Mouse (Mus musculus) left cerebral cortex, postnatal 36 days (tissue): Measurements from ENCODE around the gene A830031A19Rik. TPM values are rescaled to one million over a fixed set of nuclear protein-coding genes. Genes with fewer than 3 reads are reported as not detected.

Source experiments
- DNase-seq, 2 experiments: peaks; one replicate each; pipeline ENCODE4 v3.0.0; 2021 to 2022; ENCODE audit warnings: low spot score in 2 of 2, mixed read lengths in 1 of 2
- intact Hi-C: fragments of 180-260 bp; cut with DNase I; formaldehyde crosslinking; loops from one replicate; pipeline ENCODE4 v1.15.1; 2025
- total RNA-seq, 2 experiments: library from RNA; stranded (reverse); gene quantifications; 2 replicates each; pipeline ENCODE4 v1.2.3; 2021

A830031A19Rik gene
- total RNA-seq, result 1 to 10 TPM; 1.3 to 1.5 TPM

DNA sequence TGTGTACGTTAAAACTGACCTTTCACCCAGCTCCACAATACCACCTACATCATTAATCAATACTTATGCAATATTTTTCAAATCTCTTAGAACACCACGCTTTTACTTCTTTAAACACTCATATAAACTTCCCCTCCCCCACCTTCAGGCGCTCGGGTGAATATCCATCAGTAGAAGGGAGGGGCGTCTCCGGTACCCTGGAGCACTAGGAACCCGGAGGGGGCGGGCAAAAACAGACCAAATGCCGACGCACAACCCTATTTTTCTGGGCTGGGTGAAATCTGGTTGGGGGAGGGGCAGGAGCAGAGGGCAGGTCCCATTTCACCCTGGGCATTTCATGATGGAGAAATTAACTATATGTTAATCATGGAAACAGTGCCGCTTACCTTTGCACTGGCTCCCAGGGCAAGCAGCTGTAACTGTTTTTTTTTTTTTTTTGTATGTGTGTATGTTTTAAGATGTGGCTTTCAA is at the start of gene A830031A19Rik:
TSS of gene A830031A19Rik (minus strand) at position 421 of the 471 bp plus-strand sequence.
- intact Hi-C loops, result no loop called here
- DNase-seq, result peak; percentile 32 to 50

DNA sequence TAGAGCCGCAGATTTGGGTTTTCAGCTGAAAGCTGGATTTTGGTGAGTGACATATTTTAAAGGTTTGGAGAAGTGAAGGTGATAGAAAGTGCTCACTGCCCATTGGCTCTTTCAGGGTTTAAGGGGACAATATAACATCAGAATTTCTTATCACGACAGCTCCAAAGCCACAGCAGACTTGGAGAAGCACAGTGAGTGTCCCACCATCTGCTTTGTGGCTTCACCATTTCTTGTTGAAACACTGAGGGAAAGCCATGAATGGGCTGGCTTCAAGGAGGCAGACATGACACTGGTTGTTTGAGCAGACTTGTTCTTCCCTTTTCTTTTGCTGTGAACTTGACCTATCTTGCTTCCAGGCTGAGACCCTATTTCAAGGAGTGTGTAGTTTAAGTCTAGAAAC is 49.1 kb upstream of the A830031A19Rik start:
- no peak for DNase-seq
- intact Hi-C loops, result no loop called here

DNA sequence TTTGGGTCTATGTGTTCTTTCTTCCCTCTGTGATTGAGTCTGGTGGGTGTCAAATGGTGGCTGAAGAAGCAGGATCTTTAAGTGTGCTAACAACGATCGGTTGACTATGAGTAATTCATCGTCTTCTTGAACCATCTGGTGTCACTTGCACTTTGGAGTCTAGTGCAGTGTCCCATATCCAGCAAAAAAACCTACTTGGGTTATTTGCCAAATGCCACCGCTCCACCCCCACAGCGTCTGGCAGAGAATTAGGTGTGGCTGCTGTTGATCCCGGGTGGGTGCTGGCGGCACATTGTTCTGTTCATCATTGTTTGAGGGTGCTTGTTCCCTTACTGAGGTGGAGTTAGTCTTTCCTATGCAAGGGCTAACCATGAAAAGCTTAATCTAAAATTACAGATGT is 48.0 kb upstream of the A830031A19Rik start:
- intact Hi-C loops, result no loop called here
- DNase-seq, result no peak

DNA sequence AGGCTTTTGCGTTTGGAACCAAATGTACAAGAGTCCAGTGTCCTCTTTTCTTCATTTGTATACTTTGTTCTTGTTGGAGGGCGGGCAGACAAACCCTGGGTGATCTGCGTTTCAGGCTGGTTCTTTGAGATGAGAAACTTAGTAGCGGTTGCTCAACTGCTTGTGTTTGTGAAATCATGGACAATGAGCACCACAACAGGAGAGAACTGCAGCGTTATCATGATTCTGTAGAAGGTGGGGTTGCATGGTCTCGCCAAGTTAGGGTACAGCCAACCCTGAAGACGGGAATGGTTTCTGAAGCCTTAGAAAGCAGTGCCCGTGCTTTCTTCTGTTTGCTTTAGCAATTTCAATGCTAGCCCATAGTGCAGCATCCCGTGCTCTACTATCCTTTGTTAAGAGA is 46.3 kb upstream of the A830031A19Rik start:
- DNase-seq, result no peak
- intact Hi-C loops, result no loop called here

DNA sequence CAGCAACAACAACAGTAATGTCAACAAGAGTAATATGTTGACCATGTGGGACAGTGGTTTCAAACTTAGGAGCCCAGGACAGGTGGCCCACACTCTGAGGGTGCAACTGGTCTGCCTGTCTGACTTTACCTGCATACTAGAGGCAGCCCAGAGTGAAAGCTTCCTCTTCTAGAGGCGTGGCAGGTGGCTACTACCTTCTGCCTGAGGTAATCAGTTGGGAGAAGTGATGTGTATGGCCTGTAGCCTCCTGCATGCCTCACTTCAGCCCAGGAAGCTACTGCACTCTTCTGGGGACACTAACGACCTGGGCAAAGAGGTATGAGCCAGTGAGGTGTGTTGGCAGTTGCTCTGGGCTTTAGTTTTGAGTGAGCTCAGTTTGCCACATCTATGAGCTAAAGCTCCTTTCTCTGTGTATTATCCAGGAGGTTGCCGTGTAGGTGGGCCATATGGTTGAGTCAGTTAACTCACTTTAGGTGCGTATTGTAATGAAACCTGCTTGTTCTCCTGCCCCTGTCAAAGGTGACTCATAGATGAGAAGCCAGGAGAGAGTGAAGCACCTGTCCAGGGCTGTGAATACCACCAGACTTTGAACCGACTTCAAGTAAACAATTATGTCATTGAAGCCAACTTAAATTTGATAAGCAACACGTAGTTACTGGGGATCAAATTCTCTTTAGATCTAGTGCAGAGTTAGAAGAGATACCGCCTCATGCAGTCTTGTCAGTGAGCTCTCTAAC is 41.9 kb upstream of the A830031A19Rik start:
- DNase-seq, result no peak
- intact Hi-C loops, result no loop called here

DNA sequence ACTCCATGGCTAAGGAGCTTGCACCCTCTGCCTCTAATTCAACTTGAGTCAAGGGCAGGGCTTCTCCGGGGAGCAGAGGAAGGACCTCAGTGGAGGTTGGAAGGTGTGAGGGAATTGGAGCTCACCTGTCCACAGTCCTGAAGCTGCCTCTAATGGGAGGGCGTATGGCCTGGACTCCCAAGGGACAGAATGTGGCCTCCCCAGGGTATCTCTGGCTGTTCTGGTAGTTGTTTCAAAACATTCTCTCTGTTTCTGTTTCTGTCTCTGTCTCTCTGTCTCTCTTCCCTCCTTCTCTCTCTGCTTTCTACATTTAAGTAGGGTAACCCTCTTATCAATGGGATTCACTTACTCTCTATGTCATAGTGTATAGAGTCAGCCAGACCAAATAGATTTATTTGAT is 41.2 kb upstream of the A830031A19Rik start:
- DNase-seq, result no peak
- intact Hi-C loops, result no loop called here

DNA sequence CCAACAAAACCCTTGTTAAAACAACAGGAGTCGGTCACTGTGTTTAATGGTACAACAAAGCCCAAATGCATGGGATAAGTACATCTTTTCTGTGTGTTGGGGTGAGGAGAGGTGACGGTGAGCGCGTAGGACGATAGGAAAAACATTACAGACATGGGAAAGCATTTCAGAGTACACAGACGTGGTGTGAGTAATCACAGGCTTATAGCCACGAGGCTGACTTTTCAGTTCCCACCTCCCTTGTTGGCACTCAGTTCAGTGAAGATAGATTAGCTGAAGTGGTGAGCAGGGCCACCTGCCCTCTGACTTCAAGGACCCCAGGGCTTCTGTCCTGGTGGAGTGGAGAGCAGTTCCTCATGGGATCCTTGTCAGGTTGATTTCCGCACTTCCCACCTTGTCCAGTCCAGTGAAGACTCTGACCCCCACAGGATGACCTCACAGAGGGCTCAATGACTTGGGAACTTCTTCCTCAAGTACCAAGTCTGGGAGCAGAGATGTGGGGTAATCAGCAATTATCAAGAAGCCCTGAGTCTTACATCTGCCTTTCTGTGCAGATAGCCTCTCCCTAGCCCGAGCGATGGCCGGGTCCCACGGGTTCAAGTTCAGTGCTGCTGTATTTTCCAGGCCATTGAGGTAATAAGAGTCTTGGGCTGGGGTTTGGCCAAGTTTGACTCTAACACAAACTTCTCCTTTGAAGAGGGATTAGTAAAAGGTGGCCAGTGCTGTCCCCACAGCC is 40.3 kb upstream of the A830031A19Rik start:
- intact Hi-C loops, result no loop called here

DNA sequence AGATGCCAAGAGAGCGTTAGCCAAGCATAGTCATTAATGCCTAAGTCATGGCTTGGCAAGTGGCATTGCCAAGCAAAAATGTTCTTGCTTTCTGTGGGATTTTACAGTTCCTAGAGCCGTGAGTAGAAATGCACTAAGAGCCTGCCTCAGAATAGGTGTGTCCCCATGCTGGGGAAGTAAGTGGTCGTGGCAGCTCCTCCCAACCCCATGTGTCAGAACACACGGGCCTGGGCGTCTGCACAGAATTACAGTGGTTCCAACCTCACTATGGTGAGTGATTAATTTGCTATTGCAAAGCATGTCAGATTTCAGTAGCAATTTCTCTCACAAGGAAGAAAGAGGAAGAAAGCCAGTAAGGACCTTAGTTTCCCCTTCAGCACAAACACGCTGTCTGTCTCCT is 36.9 kb upstream of the A830031A19Rik start:
- intact Hi-C loops, result no loop called here
- no peak for DNase-seq

More for the DNA sequence above, 40.3 kb upstream of the A830031A19Rik start:
- no peak for DNase-seq

DNA sequence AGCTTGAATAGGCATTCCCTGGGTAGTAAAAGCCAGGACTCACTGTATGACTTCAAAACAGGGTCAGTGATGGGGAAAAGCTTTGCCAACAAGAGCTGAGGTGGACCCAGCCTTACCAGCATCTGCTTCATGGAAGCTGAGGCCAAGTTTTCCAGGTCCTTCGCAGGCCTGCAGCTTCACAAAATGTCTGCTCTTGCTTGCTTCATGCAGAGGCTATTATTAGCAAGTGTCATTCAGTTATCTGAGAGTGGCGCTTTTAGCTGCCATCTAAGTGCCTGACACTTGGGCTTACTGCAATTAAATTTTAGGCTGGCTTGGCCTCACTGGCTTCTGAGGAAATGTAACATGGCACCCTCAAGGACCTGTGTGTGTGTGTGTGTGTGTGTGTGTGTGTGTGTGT is 35.3 kb upstream of the A830031A19Rik start:
- no peak for DNase-seq
- intact Hi-C loops, result no loop called here

DNA sequence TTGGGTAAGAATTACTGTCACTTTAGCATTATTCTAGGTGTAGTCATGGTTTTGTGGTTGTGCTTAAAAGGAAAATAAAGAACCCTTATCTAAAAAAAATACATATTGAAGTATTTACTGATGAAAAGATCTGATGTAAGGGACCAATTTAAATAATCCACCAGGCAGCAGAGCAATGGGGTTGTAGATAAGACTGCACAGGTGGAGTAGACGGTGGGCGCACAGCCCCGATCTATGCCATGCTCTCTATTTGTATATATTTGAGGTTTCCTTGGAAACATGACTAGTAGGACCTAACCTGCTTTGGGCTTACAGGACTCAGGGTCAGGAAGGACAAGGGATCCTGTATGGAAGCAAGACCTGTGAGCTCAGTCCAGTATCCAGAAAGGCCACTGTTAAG is 34.5 kb upstream of the A830031A19Rik start:
- intact Hi-C loops, result no loop called here
- DNase-seq, result no peak

DNA sequence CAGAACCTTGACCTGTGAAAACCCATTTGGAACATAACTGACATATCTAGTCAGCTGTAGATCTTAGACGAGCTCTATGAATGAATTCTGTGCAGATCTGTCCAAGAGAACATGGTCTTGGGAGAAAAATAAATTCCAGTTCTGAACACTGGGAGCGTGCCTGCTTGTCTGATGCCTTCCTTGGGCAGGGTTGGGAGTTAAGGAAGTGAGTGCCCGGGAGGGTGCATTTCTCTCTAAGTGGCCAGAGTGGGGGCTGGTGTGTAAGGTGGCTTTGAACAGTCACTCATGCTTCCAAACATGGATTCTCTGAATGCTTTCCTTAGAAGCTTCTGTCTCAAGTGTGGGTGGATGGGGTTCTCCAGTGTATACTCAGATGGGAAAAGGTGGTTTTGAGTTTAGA is 34.1 kb upstream of the A830031A19Rik start:
- DNase-seq, result no peak
- intact Hi-C loops, result no loop called here

DNA sequence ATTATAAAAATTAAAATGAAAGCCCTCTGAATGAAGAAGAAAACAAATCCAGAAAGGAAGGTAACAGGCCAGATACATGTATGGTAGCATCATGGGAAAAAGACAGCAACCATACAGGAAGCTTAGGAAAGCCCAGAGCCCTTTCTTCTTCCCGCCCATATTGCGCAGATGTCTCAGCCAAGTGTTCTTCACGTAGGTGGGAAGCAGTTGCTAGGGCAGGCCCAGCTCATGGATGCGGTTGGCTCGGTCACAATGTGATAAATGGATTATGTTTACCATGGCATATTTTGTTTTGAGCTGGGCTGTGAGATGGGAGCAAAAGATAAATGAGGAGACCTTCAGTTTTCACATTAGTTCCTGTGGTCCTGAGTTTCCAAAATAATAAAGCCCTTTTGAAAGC is 32.6 kb upstream of the A830031A19Rik start:
- no peak for DNase-seq

DNA sequence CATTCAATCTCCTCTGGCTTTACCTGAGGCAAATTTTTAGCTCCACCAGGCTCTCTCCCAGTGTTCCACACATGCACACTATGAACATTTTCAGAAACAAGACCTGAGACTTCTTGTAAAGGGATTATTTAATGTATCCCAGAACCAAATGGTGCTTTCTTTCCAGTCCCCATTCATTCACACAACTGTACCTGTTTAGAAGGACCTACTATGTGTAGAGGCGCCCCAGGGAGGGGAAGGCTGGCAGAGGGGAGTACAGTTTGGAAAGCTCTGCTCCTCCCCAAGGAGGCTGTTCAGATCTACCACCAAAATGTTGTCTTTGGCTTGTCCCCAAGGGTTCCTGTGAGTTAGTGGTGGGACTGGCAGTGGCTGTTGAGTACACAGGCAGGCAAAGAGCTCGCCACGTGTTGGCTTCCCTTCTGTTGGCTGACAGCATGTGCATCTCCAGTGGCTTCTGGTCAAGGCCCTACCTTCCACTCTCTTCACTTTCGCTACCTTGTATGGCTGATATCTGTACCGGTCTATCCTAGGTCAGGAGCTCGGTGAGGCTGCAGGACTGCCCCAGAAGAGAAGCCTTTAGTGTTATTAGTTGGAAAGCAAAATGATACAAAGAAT is 28.4 kb upstream of the A830031A19Rik start:
- no peak for DNase-seq
- intact Hi-C loops, result no loop called here

More for the DNA sequence above, 32.6 kb upstream of the A830031A19Rik start:
- intact Hi-C loops, result no loop called here

DNA sequence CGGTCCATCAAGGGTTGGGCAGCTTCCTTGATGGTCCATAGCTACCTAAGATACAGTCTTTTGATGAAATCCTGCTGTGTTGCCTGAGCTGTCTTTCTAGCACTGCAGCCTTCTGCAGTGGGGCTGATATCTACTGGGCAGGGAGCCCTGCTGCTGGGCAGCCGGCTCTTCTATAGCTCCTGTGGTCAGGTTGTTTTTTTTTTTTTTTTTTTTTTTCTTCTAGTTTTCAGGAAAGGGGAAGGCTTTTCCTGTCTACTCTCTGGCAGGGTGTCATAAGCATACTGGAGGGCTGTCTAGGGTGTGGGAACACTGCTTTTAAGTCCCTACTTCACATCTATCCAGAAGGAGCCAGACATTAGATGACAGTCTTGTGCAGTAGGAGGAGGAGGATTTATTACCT is 27.5 kb upstream of the A830031A19Rik start:
- no peak for DNase-seq
- intact Hi-C loops, result no loop called here

DNA sequence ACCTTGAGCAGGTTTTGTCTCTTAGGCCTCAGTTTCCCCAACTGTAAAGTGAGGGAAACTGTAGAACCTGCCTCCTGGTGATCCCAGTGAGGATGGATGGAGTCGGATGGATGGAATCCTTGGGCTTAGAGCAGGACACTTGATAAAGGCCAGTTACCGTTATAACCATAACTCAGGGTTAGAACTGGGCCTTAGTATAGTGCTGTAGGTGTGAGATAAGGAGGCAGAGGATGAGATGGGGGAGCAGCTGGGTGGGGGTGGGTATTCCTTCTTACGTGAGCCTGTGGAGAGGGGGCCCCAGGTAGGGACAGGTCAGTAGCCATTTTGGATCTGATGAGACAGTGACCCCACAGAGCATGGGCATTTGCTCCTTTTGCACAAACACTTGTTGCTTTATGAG is 26.8 kb upstream of the A830031A19Rik start:
- DNase-seq, result no peak
- intact Hi-C loops, result no loop called here

DNA sequence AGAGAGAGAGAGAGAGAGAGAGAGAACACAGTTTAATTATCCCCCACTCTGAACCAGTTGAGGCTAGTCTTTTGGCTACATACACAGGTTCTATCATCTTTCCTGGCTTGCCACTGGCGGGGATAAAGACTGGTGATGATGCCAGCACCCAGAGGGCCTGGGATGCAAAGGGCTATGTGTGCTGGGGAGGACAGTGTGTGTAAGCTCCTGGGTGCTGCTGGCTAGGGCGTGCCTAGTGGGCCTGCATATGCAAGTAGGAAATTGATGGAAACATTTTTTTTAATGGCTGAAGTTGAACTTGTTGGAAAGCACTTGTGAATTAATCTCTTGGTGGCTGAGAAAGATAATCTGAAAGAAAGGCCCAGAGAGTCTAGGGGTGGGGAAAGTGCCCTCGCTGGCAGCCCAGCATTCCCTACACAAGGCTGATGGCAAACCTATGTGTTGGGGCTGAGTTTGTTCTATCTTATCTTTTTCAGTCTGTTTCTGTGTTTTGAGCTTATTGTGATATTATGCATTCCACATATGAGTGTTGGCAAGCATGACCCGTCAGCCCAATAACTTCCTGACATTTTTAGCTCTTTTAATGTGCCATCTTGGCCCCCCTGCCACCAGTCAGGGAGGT is 25.7 kb upstream of the A830031A19Rik start:
- no peak for DNase-seq
- intact Hi-C loops, result no loop called here

DNA sequence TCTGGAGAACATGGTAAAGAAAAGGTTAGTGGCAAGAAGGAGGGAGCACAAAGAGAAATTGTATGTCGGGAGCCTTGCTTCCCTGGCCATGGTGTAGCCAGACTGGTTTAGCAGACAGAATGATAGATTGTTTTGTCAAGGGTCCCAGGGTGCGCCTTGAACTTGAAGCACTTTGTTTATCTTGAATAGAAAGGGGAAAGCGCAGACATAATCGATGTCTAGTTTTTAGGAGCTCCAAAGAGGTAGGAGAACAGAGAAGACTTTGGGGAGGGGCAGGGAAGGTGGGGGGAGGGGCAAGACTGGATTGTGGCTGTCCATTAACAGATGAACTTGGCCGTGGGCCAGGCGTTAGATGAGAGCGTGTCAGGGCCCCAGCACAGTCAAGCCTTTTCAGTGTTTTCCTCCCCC is 25.0 kb upstream of the A830031A19Rik start:
- DNase-seq, result no peak
- intact Hi-C loops, result loop anchor here (5.0 kb wide), 1 partner anchor 42 kb away; no protein-coding TSS in a partner anchor

DNA sequence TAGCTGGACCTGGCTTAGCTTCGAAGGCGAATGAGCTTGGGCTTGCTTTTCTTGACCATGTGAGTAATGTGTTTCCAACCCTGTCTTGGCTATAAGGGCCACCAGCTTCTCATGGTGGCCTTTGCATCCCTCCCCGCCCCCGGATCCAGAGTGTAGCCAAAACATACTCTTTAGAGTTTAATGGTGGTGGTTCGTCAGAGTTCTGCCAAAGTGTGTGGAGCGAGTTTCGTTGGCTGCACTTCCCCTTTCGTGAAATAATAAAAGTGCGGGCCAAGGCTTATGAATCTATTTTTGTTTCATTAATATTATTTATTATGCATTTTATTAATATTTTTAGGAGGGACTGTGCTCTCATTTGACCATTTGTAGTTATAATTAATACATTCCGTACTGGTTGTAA is 24.4 kb upstream of the A830031A19Rik start:
- intact Hi-C loops, result loop anchor here (5.0 kb wide), 1 partner anchor 43 kb away; no protein-coding TSS in a partner anchor
- DNase-seq, result no peak

DNA sequence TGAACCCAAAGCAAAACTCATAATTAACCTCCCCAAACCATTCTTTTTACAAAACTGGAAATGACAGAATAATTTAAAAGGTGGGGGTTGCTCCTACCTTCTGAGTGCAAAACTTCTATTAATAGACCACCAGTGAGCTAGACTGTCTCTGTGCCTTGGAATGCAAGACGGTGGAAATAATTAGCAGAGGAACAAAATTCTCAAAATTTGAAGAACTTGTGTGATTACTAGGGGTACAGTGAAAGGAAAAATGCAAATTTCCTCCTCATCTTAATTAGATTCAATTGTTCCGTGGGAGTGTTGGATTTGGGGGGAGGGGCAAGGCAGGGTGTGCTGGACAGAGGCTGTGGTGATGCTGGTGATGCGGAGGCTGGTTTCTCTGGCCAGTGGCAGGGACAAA is 23.8 kb upstream of the A830031A19Rik start:
- no peak for DNase-seq
- intact Hi-C loops, result loop anchor here (5.0 kb wide), 1 partner anchor 44 kb away; no protein-coding TSS in a partner anchor

DNA sequence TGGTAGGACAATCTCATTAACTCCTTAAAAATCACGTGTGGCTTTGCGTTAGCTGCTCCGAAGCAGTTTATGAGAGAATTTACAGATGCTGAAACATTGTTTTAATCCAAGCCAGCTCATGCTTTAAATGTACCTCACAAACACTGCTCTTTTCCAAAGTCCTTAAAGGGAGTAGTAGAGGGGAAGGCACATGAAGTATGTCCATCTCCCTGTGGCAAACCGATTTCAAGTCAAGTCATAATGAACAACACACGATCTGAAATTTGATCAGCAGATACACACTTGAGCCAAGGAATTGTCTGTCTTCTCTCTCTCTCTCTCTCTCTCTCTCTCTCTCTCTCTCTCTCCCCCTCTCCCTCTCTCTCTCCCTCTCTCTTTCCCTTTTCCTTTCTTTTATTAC is 23.2 kb upstream of the A830031A19Rik start:
- no peak for DNase-seq
- intact Hi-C loops, result loop anchor here (5.0 kb wide), 1 partner anchor 44 kb away; no protein-coding TSS in a partner anchor
